Mouse (Mus musculus) stomach, embryonic 16.5 days (tissue): Measurements from ENCODE around the gene Med9. TPM values are rescaled to one million over a fixed set of nuclear protein-coding genes. Genes with fewer than 3 reads are reported as not detected.

Experiments used
- ATAC-seq: fragments of 200-750 bp; cut with Nextera tagmentation; 2 replicates; pipeline ENCODE4 v1.8.0; 2017; ENCODE audit warnings: moderate number of reproducible peaks, moderate TSS enrichment; ENCODE audit not compliant: insufficient read depth, low FRiP score
- H3K27ac ChIP-seq: fragments of 300-500 bp; sonication (generic); 2 replicates; pipeline ENCODE4 v1.5.1; 2014; ENCODE audit warnings: low read length
- H3K27me3 ChIP-seq: fragments of 300-500 bp; sonication (generic); 2 replicates; pipeline ENCODE4 v1.6.1; 2014; ENCODE audit warnings: low read length, control low read depth, mixed read lengths; ENCODE audit not compliant: control insufficient read depth, insufficient read depth
- H3K36me3 ChIP-seq: fragments of 300-500 bp; sonication (generic); 2 replicates; pipeline ENCODE4 v1.6.1; 2014; ENCODE audit warnings: low read length; ENCODE audit not compliant: control insufficient read depth, insufficient read depth
- H3K4me1 ChIP-seq: fragments of 300-500 bp; sonication (generic); 2 replicates; pipeline ENCODE4 v1.6.1; 2014; ENCODE audit warnings: low read length, control low read depth, mixed read lengths; ENCODE audit not compliant: control insufficient read depth, insufficient read depth
- H3K4me2 ChIP-seq: fragments of 300-500 bp; sonication (generic); 2 replicates; pipeline ENCODE4 v1.6.1; 2014; ENCODE audit warnings: low read depth, low read length, mixed read lengths
- H3K4me3 ChIP-seq: fragments of 300-500 bp; sonication (generic); replicated peaks from 2 replicates; pipeline ENCODE4 v1.5.1; 2014; ENCODE audit warnings: mild to moderate bottlenecking, low read length
- H3K9ac ChIP-seq: fragments of 300-500 bp; sonication (generic); 2 replicates; pipeline ENCODE4 v1.6.1; 2014; ENCODE audit warnings: low read length
- H3K9me3 ChIP-seq: fragments of 300-500 bp; sonication (generic); replicated peaks from 2 replicates; pipeline ENCODE4 v1.6.1; 2016; ENCODE audit warnings: low read length, control low read depth; ENCODE audit not compliant: control insufficient read depth
- WGBS: fragments of 180-500 bp; shearing (Covaris S2); extraction: QIAGEN DNeasy Blood & Tissue Kit; methylation state at CpG from one replicate; pipeline ENCODE4 v1.1.7; 2014; 5-methylcytosine and 5-hydroxymethylcytosine counted together
- polyA plus RNA-seq: library from polyadenylated mRNA; unstranded; fragments of >200 nt; fragmentation: Nextera tagmentation; extraction: Ambion mirVana; gene quantifications from 2 replicates; pipeline ENCODE4 v1.2.1, GENCODE M21; 2015

The Med9 gene
- polyA plus RNA-seq, 1 experiment from 2014 or later: 35.7 TPM

GRCm38 (mm10) chr11:59967765-59968164, 19.8 kb downstream of the Med9 start:
- Histone ChIP-seq H3K9me3 (no peaks in the 10 kb centered on the region), H3K4me1 (peaks cover 22% of the 10 kb centered on the region), H3K27ac (no peak overlapping the region), H3K9ac (no peak overlapping the region), H3K4me3 (no peak overlapping the region), H3K4me2 (no peak overlapping the region), H3K27me3 (peaks cover 12% of the 10 kb centered on the region), H3K36me3 (no peaks in the 10 kb centered on the region)
- ATAC-seq: no peak
- WGBS: 92% methylated on average over 1 of the region's 1 CpGs

- 67% methylated on average over 5 of the region's 5 CpGs for WGBS
- Histone ChIP-seq H3K36me3 (no peaks in the 10 kb centered on the region), H3K4me1 (peaks cover 5% of the 10 kb centered on the region; the same call in 1 of the 2 replicates), H3K4me3 (no peak overlapping the region), H3K9ac (no peak overlapping the region), H3K4me2 (no peak overlapping the region), H3K27ac (no peak overlapping the region), H3K9me3 (no peaks in the 10 kb centered on the region), H3K27me3 (no peaks in the 10 kb centered on the region)
- ATAC-seq: no peak
Observed at GRCm38 (mm10) chr11:59970780-59971179, 22.8 kb downstream of the Med9 start.

- H3K27ac ChIP-seq: no peak overlapping the region
- ATAC-seq: no peak
- no peak overlapping the region for H3K4me2 ChIP-seq
- 45% methylated on average over 2 of the region's 2 CpGs for WGBS
- no peaks in the 10 kb centered on the region for H3K27me3 ChIP-seq
- H3K36me3 ChIP-seq: no peaks in the 10 kb centered on the region
- no peaks in the 10 kb centered on the region for H3K9me3 ChIP-seq
- no peak overlapping the region for H3K4me3 ChIP-seq
- no peak overlapping the region for H3K9ac ChIP-seq
- no peaks in the 10 kb centered on the region for H3K4me1 ChIP-seq
Observed at GRCm38 (mm10) chr11:59971691-59972090, 23.7 kb downstream of the Med9 start.

- H3K36me3 ChIP-seq: no peaks in the 10 kb centered on the region
- no peaks in the 10 kb centered on the region for H3K4me1 ChIP-seq
- ATAC-seq: no peak
Observed at GRCm38 (mm10) chr11:59973389-59973788, 25.4 kb downstream of the Med9 start.

DNA sequence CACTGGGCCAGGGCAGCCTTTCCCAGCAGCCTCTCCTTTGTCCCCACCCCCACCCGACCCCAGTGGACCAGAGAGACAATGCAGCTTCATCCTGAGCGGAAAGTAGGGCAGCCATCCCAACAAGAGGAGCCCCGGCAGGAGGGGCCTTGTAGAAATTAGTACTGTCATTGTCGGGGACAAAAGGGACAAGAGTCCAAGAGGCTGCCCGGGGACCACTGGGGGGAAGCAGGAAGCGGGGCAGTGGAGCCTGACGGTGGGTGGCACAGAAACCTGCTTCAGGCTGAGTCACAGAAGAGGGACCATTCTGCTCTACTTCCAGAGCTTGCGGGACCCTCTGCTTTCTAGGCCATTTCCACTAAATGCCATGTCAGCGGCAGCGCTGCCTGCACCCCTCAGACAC, 27.2 kb downstream of the Med9 start:
- WGBS: 60% methylated on average over 10 of the region's 10 CpGs
- H3K4me3 ChIP-seq: no peak overlapping the region
- H3K36me3 ChIP-seq: no peaks in the 10 kb centered on the region
- H3K9ac ChIP-seq: no peak overlapping the region
- no peaks in the 10 kb centered on the region for H3K4me1 ChIP-seq
- no peak for ATAC-seq
- H3K27ac ChIP-seq: no peak overlapping the region
- no peaks in the 10 kb centered on the region for H3K27me3 ChIP-seq
- H3K9me3 ChIP-seq: no peaks in the 10 kb centered on the region
- no peak overlapping the region for H3K4me2 ChIP-seq

More at GRCm38 (mm10) chr11:59973389-59973788, 25.4 kb downstream of the Med9 start:
- Histone ChIP-seq H3K9me3 (no peaks in the 10 kb centered on the region), H3K4me3 (no peak overlapping the region), H3K27ac (no peak overlapping the region), H3K27me3 (no peaks in the 10 kb centered on the region), H3K4me2 (no peak overlapping the region), H3K9ac (no peak overlapping the region)
- WGBS: 80% methylated on average over 5 of the region's 5 CpGs

DNA sequence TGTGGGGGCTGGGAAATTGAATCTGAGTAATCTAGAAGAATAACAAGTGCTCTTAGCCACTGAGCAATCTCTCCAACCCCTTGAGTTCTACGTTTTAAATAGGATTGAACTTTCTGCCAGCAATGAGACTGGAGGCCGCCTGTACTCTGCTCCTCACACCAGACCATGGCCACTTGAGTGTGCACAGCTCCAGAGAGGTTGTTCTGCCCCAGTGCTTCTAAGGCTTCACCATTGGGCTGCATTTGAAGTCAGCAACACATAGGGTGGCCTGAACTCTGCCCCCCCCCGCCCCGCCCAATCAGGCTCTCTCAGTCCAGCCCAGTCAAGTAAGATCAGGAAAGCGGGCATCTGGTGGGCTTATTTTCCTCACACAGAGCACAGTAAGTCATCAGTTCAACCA, 29.8 kb downstream of the Med9 start:
- H3K27ac ChIP-seq: no peak overlapping the region

GRCm38 (mm10) chr11:59989406-59989805, 41.4 kb downstream of the Med9 start:
- Histone ChIP-seq H3K4me3 (no peak overlapping the region), H3K9ac (no peak overlapping the region), H3K27ac (no peak overlapping the region), H3K36me3 (no peaks in the 10 kb centered on the region), H3K4me1 (no peaks in the 10 kb centered on the region), H3K4me2 (no peak overlapping the region), H3K9me3 (no peaks in the 10 kb centered on the region), H3K27me3 (no peaks in the 10 kb centered on the region)
- ATAC-seq: no peak
- 75% methylated on average over 1 of the region's 1 CpGs for WGBS

More for the DNA sequence above, 29.8 kb downstream of the Med9 start:
- Histone ChIP-seq H3K9me3 (no peaks in the 10 kb centered on the region), H3K27me3 (no peaks in the 10 kb centered on the region), H3K4me2 (no peak overlapping the region), H3K36me3 (no peaks in the 10 kb centered on the region), H3K4me1 (no peaks in the 10 kb centered on the region), H3K9ac (no peak overlapping the region), H3K4me3 (no peak overlapping the region)
- ATAC-seq: no peak
- 76% methylated on average over 5 of the region's 5 CpGs for WGBS

- Histone ChIP-seq H3K4me1 (no peaks in the 10 kb centered on the region), H3K4me3 (no peak overlapping the region), H3K27me3 (no peaks in the 10 kb centered on the region), H3K4me2 (no peak overlapping the region), H3K27ac (no peak overlapping the region), H3K36me3 (no peaks in the 10 kb centered on the region), H3K9ac (no peak overlapping the region), H3K9me3 (no peaks in the 10 kb centered on the region)
- no peak for ATAC-seq
- 49% methylated on average over 8 of the region's 8 CpGs for WGBS
Observed at GRCm38 (mm10) chr11:59991365-59991764, 43.4 kb downstream of the Med9 start.

GRCm38 (mm10) chr11:59994318-59994717, 46.3 kb downstream of the Med9 start:
- no peak overlapping the region for H3K27ac ChIP-seq
- H3K36me3 ChIP-seq: no peaks in the 10 kb centered on the region
- H3K4me2 ChIP-seq: no peak overlapping the region
- no peaks in the 10 kb centered on the region for H3K4me1 ChIP-seq
- H3K9ac ChIP-seq: no peak overlapping the region
- WGBS: 24% methylated on average over 9 of the region's 9 CpGs
- no peak for ATAC-seq
- H3K4me3 ChIP-seq: no peak overlapping the region
- H3K9me3 ChIP-seq: no peaks in the 10 kb centered on the region
- no peaks in the 10 kb centered on the region for H3K27me3 ChIP-seq
